Mouse (Mus musculus): Measurements from ENCODE around the gene Hprt.

- TF ChIP-seq CTCF (conservative IDR thresholded peaks at IDR 0.05; ENCODE audit: low read length), result no peak
- no peak for TF ChIP-seq NANOG (IDR thresholded peaks at IDR 0.05; ENCODE audit: borderline replicate concordance, low read length)
Measured at GRCm38 (mm10) chrX:53039651-53040050, 51.7 kb downstream of the Hprt start.
